Mouse (Mus musculus) embryonic fibroblast, embryonic 13.5 days (primary cell): Measurements from ENCODE around the gene Stt3b.

Experiments used
- CTCF ChIP-seq: IDR thresholded peaks from 2 replicates; pipeline ENCODE4 v1.5.1; 2011; ENCODE audit warnings: mild to moderate bottlenecking, control low read depth, low read length, moderate library complexity, borderline replicate concordance; ENCODE audit not compliant: insufficient read depth
- POLR2A ChIP-seq: IDR thresholded peaks from 2 replicates; pipeline ENCODE4 v1.6.1; 2011; ENCODE audit warnings: low read depth, mild to moderate bottlenecking, control low read depth, low read length, moderate library complexity

DNA sequence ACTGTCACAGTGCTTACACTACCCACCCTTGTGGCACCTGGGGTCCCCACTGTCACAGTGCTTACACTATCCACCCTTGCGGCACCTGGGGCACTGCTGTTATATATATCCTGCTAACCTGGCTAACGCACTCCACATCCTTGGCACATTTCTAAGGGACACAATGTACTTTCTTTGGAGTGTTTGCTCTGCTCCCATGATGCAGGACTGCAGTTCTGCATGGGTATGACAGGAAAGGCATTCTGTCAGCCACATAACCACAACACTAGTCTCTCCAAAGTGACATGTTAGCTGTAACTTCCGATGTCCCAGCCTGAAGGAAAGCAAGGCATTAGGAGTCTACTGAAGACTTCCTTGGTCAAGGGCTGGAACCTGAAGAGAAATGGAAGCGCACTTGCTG is 26.8 kb downstream of the Stt3b start:
- TF ChIP-seq POLR2A = no peak
- TF ChIP-seq CTCF = no peak
